Mouse (Mus musculus): Measurements from ENCODE around the gene Kcna6. TPM values are rescaled to one million over a fixed set of nuclear protein-coding genes. Genes with fewer than 3 reads are reported as not detected.

Gene Kcna6
- polyA plus RNA-seq, 1 experiment from 2014 or later = 8.7 TPM

DNA sequence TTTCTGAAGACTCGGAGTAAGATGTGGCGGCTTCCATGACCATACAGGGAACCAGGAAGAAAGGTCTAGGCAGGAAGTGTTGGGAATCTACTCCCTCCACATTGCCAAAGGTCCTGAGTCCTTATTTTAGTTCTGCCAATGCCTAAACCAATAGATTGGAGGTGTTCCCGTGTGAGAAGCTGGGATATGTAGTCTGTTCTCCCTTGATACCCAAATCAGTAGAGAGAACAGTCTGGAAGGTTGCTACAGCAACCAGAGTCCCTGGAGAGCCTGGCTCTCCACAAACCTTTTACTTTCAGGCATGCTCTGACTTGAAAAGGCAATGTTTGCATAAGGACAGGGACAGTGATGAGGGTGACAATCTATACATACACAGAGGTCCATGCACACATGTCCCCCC is 4.7 kb downstream of the Kcna6 start:
- no peaks in the 10 kb centered on the region for H3K9me3 ChIP-seq
- H3K27ac ChIP-seq = no peak overlapping the region
- ATAC-seq (ENCODE audit: insufficient number of reproducible peaks, insufficient read depth, low FRiP score, low TSS enrichment, low read depth) = no peak
- no peak overlapping the region for H3K4me2 ChIP-seq
- peaks cover 21% of the 10 kb centered on the region for H3K27me3 ChIP-seq
- H3K4me3 ChIP-seq (replicated peaks) = no peak overlapping the region
- H3K4me1 ChIP-seq (replicated peaks) = peaks cover 13% of the 10 kb centered on the region
- H3K36me3 ChIP-seq = no peaks in the 10 kb centered on the region; the same call in 1 of the 2 replicates
- 83% methylated on average over 3 of the region's 3 CpGs for WGBS
- H3K9ac ChIP-seq (replicated peaks) = no peak overlapping the region

GRCm38 (mm10) chr6:126732645-126733044 is 7.8 kb downstream of the Kcna6 start:
- Histone ChIP-seq H3K4me2 (no peak overlapping the region), H3K36me3 (no peaks in the 10 kb centered on the region), H3K4me1 (replicated peaks) (0 out of 2 replicates have a peak, but pooled peaks cover 6% of the 10 kb centered on the region), H3K27me3 (peaks cover 1% of the 10 kb centered on the region; the same call in 1 of the 2 replicates), H3K9me3 (no peaks in the 10 kb centered on the region), H3K27ac (no peak overlapping the region), H3K9ac (replicated peaks) (no peak overlapping the region), H3K4me3 (replicated peaks) (no peak overlapping the region)
- WGBS = 72% methylated on average over 6 of the region's 6 CpGs
- ATAC-seq (ENCODE audit: insufficient number of reproducible peaks, insufficient read depth, low FRiP score, low TSS enrichment, low read depth) = no peak

GRCm38 (mm10) chr6:126728803-126729202 is 11.7 kb downstream of the Kcna6 start:
- Histone ChIP-seq H3K4me3 (replicated peaks) (no peak overlapping the region), H3K27ac (no peak overlapping the region), H3K27me3 (no peaks in the 10 kb centered on the region), H3K4me1 (replicated peaks) (no peaks in the 10 kb centered on the region), H3K36me3 (peaks cover 9% of the 10 kb centered on the region; the same call in 1 of the 2 replicates), H3K4me2 (no peak overlapping the region), H3K9me3 (no peaks in the 10 kb centered on the region), H3K9ac (replicated peaks) (no peak overlapping the region)
- no peak for ATAC-seq (ENCODE audit: insufficient number of reproducible peaks, insufficient read depth, low FRiP score, low TSS enrichment, low read depth)
- WGBS = 80% methylated on average over 8 of the region's 8 CpGs

DNA sequence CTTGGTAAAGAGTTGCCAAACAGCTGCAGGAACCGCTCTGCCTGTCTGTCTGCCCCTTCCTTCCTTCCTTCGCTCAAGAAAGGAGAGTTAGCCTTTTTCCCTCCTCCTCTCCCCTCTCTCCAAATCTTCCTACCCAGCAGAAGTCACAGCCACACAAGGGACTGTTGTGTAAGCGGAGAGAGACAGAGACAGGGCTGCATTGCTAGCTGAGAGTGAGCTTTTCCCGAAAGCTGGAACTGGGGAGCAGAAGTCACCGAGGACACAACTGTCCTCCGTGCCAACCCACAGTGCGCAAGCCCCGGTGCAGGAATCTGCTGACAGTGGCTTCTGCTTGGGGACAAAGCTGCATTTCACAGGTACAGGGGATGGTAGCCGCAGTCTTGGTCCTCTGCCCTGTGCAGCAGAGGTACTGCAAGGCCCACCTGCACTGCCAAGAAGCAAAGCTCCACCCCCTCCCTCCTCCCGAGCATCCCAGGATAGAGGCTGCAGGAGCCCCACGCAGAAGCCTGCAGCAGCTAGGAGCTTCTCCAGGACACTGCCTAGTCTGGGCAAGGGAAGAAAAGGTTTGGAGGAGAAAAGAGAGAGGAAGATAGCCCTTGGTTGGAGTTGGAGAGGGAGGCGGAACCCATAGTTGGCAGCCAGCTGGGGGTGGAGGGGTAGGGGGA is 21.9 kb downstream of the Kcna6 start:
- Histone ChIP-seq H3K27me3 (no peaks in the 10 kb centered on the region), H3K27ac (no peak overlapping the region), H3K4me1 (replicated peaks) (no peaks in the 10 kb centered on the region), H3K36me3 (no peaks in the 10 kb centered on the region), H3K4me3 (replicated peaks) (no peak overlapping the region), H3K4me2 (no peak overlapping the region), H3K9me3 (no peaks in the 10 kb centered on the region), H3K9ac (replicated peaks) (no peak overlapping the region)
- no peak for ATAC-seq (ENCODE audit: insufficient number of reproducible peaks, insufficient read depth, low FRiP score, low TSS enrichment, low read depth)
- 67% methylated on average over 12 of the region's 12 CpGs for WGBS

DNA sequence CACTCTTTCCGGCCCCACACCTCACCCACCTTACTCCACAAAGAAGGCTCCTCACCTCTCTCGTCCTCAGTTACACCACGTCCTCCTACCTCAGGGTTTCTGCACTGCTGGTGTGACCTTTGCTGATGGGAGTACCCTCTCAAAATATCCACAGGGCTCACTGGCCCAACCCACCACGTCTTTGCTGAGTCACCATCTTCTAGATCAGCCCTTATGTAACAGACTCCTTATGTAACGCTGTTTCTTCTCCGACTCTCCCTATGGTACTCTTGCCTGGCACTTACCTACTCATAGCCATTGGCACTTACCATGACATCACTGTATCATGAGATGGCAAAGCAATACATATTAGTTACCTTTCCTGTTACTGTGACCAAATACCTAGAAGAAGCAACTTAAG is 27.9 kb downstream of the Kcna6 start:
- Histone ChIP-seq H3K4me2 (no peak overlapping the region), H3K9ac (replicated peaks) (no peak overlapping the region), H3K36me3 (0 out of 2 replicates have a peak, but pooled peaks cover 9% of the 10 kb centered on the region), H3K4me3 (replicated peaks) (no peak overlapping the region), H3K4me1 (replicated peaks) (no peaks in the 10 kb centered on the region), H3K27me3 (no peaks in the 10 kb centered on the region), H3K9me3 (no peaks in the 10 kb centered on the region), H3K27ac (no peak overlapping the region)
- ATAC-seq (ENCODE audit: insufficient number of reproducible peaks, insufficient read depth, low FRiP score, low TSS enrichment, low read depth) = no peak
- 81% methylated on average over 6 of the region's 6 CpGs for WGBS

GRCm38 (mm10) chr6:126705936-126706335 is 34.5 kb downstream of the Kcna6 start:
- Histone ChIP-seq H3K4me2 (no peak overlapping the region), H3K9me3 (no peaks in the 10 kb centered on the region), H3K4me1 (replicated peaks) (peaks cover 4% of the 10 kb centered on the region), H3K27ac (no peak overlapping the region), H3K36me3 (0 out of 2 replicates have a peak, but pooled peaks cover 3% of the 10 kb centered on the region), H3K9ac (replicated peaks) (no peak overlapping the region), H3K27me3 (peaks cover 26% of the 10 kb centered on the region), H3K4me3 (replicated peaks) (no peak overlapping the region)
- ATAC-seq (ENCODE audit: insufficient number of reproducible peaks, insufficient read depth, low FRiP score, low TSS enrichment, low read depth) = no peak
- WGBS = 73% methylated on average over 6 of the region's 6 CpGs

- no peaks in the 10 kb centered on the region for H3K9me3 ChIP-seq
- H3K4me1 ChIP-seq (replicated peaks) = peaks cover 4% of the 10 kb centered on the region
- no peak overlapping the region for H3K4me3 ChIP-seq (replicated peaks)
- H3K27ac ChIP-seq = no peak overlapping the region
- H3K9ac ChIP-seq (replicated peaks) = no peak overlapping the region
- H3K36me3 ChIP-seq = 0 out of 2 replicates have a peak, but pooled peaks cover 3% of the 10 kb centered on the region
- H3K4me2 ChIP-seq = no peak overlapping the region
- 20% methylated on average over 4 of the region's 4 CpGs for WGBS
- no peak for ATAC-seq (ENCODE audit: insufficient number of reproducible peaks, insufficient read depth, low FRiP score, low TSS enrichment, low read depth)
- peaks cover 30% of the 10 kb centered on the region for H3K27me3 ChIP-seq
Measured at GRCm38 (mm10) chr6:126704430-126704829, 36.0 kb downstream of the Kcna6 start.

DNA sequence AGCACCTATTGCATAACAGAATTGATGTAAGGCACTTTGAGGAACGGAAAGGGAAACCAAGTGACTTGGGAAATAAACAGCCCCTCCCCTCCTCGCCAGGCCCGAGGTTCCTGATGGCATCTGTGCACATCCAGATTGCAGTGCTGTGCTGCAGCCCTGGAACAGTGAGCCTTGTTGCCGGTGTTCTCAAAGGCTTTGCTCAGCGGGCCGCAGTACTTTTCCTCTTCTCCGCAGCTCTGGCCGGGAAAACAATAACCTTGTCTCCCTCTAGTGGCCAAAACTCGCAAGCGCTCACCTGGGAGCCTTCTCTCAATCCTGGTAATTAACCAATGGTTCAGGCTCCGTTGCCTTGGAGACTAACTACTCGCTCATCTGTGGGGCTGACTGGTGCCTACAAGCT is 38.4 kb downstream of the Kcna6 start:
- no peak; the same call in 1 of the 2 replicates for ATAC-seq (ENCODE audit: insufficient number of reproducible peaks, insufficient read depth, low FRiP score, low TSS enrichment, low read depth)
- Histone ChIP-seq H3K4me1 (replicated peaks) (peaks cover 4% of the 10 kb centered on the region), H3K36me3 (no peaks in the 10 kb centered on the region), H3K9me3 (no peaks in the 10 kb centered on the region), H3K4me3 (replicated peaks) (peak overlapping the region; percentile 15; the same call in 1 of the 2 replicates), H3K9ac (replicated peaks) (no peak overlapping the region), H3K27ac (no peak overlapping the region), H3K27me3 (peaks cover 35% of the 10 kb centered on the region), H3K4me2 (peak overlapping the region; percentile 51)
- 3% methylated on average over 12 of the region's 12 CpGs for WGBS

GRCm38 (mm10) chr6:126701196-126701595 is 39.3 kb downstream of the Kcna6 start:
- no peaks in the 10 kb centered on the region for H3K36me3 ChIP-seq
- H3K27ac ChIP-seq = no peak overlapping the region
- peaks cover 4% of the 10 kb centered on the region for H3K4me1 ChIP-seq (replicated peaks)
- WGBS = 69% methylated on average over 23 of the region's 23 CpGs
- H3K4me3 ChIP-seq (replicated peaks) = no peak overlapping the region
- H3K9me3 ChIP-seq = no peaks in the 10 kb centered on the region
- no peak overlapping the region for H3K9ac ChIP-seq (replicated peaks)
- ATAC-seq (ENCODE audit: insufficient number of reproducible peaks, insufficient read depth, low FRiP score, low TSS enrichment, low read depth) = no peak
- H3K27me3 ChIP-seq = peaks cover 30% of the 10 kb centered on the region
- H3K4me2 ChIP-seq = no peak overlapping the region

- H3K9me3 ChIP-seq = no peaks in the 10 kb centered on the region
- peaks cover 4% of the 10 kb centered on the region for H3K4me1 ChIP-seq (replicated peaks)
- 86% methylated on average over 5 of the region's 5 CpGs for WGBS
- no peak overlapping the region for H3K4me2 ChIP-seq
- peaks cover 19% of the 10 kb centered on the region for H3K27me3 ChIP-seq
- H3K4me3 ChIP-seq (replicated peaks) = no peak overlapping the region
- H3K9ac ChIP-seq (replicated peaks) = no peak overlapping the region
- H3K36me3 ChIP-seq = no peaks in the 10 kb centered on the region
- H3K27ac ChIP-seq = no peak overlapping the region
- no peak for ATAC-seq (ENCODE audit: insufficient number of reproducible peaks, insufficient read depth, low FRiP score, low TSS enrichment, low read depth)
Measured at GRCm38 (mm10) chr6:126699995-126700394, 40.5 kb downstream of the Kcna6 start.

DNA sequence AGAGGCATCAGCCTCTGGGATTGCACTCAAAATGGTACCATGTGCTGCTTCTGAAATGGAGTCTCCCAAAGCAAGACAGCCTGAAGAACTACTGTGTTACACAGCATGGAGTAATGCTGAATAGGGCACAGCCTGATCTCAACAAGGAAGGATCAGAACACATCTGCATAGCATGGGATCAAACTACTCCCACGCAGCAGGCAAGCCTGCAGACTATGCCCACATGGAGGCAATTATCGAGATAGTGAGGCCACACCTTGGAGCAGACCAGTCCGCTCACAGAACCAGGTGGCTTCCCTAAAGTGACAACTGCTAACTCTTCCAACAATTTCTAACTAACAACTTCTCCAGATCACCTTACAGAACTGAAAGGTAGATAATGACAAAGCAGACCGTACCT is 53.4 kb downstream of the Kcna6 start:
- Histone ChIP-seq H3K36me3 (no peaks in the 10 kb centered on the region), H3K4me1 (replicated peaks) (no peaks in the 10 kb centered on the region), H3K27me3 (no peaks in the 10 kb centered on the region), H3K4me2 (no peak overlapping the region), H3K9me3 (no peaks in the 10 kb centered on the region), H3K27ac (no peak overlapping the region), H3K4me3 (replicated peaks) (no peak overlapping the region), H3K9ac (replicated peaks) (no peak overlapping the region)
- ATAC-seq (ENCODE audit: insufficient number of reproducible peaks, insufficient read depth, low FRiP score, low TSS enrichment, low read depth) = no peak
- WGBS = 42% methylated on average over 4 of the region's 4 CpGs

GRCm38 (mm10) chr6:126685135-126685534 is 55.3 kb downstream of the Kcna6 start:
- Histone ChIP-seq H3K4me1 (replicated peaks) (no peaks in the 10 kb centered on the region), H3K9ac (replicated peaks) (no peak overlapping the region; the same call in 1 of the 2 replicates), H3K27me3 (no peaks in the 10 kb centered on the region), H3K9me3 (no peaks in the 10 kb centered on the region), H3K4me2 (no peak overlapping the region), H3K36me3 (no peaks in the 10 kb centered on the region), H3K27ac (no peak overlapping the region), H3K4me3 (replicated peaks) (no peak overlapping the region)
- ATAC-seq (ENCODE audit: insufficient number of reproducible peaks, insufficient read depth, low FRiP score, low TSS enrichment, low read depth) = no peak
- WGBS = 56% methylated on average over 3 of the region's 3 CpGs

Data from limb, embryonic 12.5 days (tissue).